Mouse (Mus musculus) adrenal gland, adult 18-20 months (tissue): ENCODE measurements around the gene Ccdc141. TPM values are rescaled to one million over a fixed set of nuclear protein-coding genes. Genes with fewer than 3 reads are reported as not detected.

Source experiments
- DNase-seq, 2 experiments: peaks; one replicate each; pipeline ENCODE4 v3.0.0; 2021 to 2022; ENCODE audit warnings: low spot score in 2 of 2
- total RNA-seq, 2 experiments: library from RNA; stranded (reverse); gene quantifications; 1 replicate in 1 of 2; 2 replicates in 1 of 2; pipeline ENCODE4 v1.2.3; 2021

Ccdc141 gene
- total RNA-seq, 2 experiments from 2014 or later, result 4.1 to 5.0 TPM

GRCm38 (mm10) chr2:77138879-77139278 is 31.6 kb downstream of the Ccdc141 start:
- DNase-seq, result no peak

- DNase-seq, result no peak
These were observed 35.5 kb downstream of the Ccdc141 start for GRCm38 (mm10) chr2:77134906-77135305.

GRCm38 (mm10) chr2:77133407-77133806 is 37.0 kb downstream of the Ccdc141 start:
- no peak for DNase-seq

- no peak for DNase-seq
These were observed 43.5 kb downstream of the Ccdc141 start for GRCm38 (mm10) chr2:77126939-77127338.

- no peak for DNase-seq
These were observed 52.3 kb downstream of the Ccdc141 start for GRCm38 (mm10) chr2:77118102-77118501.

GRCm38 (mm10) chr2:77114335-77114734 is 56.1 kb downstream of the Ccdc141 start:
- DNase-seq, result no peak

- no peak for DNase-seq
These were observed 56.6 kb downstream of the Ccdc141 start for GRCm38 (mm10) chr2:77113867-77114266.

GRCm38 (mm10) chr2:77113026-77113425 is 57.4 kb downstream of the Ccdc141 start:
- no peak for DNase-seq

- no peak for DNase-seq
These were observed 59.3 kb downstream of the Ccdc141 start for GRCm38 (mm10) chr2:77111095-77111494.

- DNase-seq, result no peak
These were observed 60.1 kb downstream of the Ccdc141 start for GRCm38 (mm10) chr2:77110365-77110764.

- DNase-seq, result no peak
These were observed 60.8 kb downstream of the Ccdc141 start for GRCm38 (mm10) chr2:77109506-77110123.

- no peak for DNase-seq
These were observed 61.9 kb downstream of the Ccdc141 start for GRCm38 (mm10) chr2:77108562-77108961.

GRCm38 (mm10) chr2:77106150-77106549 is 64.3 kb downstream of the Ccdc141 start:
- DNase-seq, result no peak

- DNase-seq, result no peak
These were observed 65.3 kb downstream of the Ccdc141 start for GRCm38 (mm10) chr2:77105006-77105715.

GRCm38 (mm10) chr2:77102516-77102915 is 67.9 kb downstream of the Ccdc141 start:
- no peak for DNase-seq

GRCm38 (mm10) chr2:77099814-77100213 is 70.6 kb downstream of the Ccdc141 start:
- DNase-seq, result no peak

GRCm38 (mm10) chr2:77098769-77099168 is 71.7 kb downstream of the Ccdc141 start:
- no peak for DNase-seq

- DNase-seq, result no peak
These were observed 78.7 kb downstream of the Ccdc141 start for GRCm38 (mm10) chr2:77091749-77092148.

- DNase-seq, result no peak
These were observed 85.1 kb downstream of the Ccdc141 start for GRCm38 (mm10) chr2:77085313-77085712.

GRCm38 (mm10) chr2:77084629-77085028 is 85.8 kb downstream of the Ccdc141 start:
- no peak for DNase-seq

- DNase-seq, result no peak
These were observed 89.3 kb downstream of the Ccdc141 start for GRCm38 (mm10) chr2:77081156-77081555.

GRCm38 (mm10) chr2:77080657-77081056 is 89.8 kb downstream of the Ccdc141 start:
- DNase-seq, result no peak

- peak in 1 of 2 experiments; percentile 8 for DNase-seq
These were observed 91.7 kb downstream of the Ccdc141 start for GRCm38 (mm10) chr2:77078746-77079145.
